Mouse (Mus musculus): Measurements from ENCODE around the gene Tecr. TPM values are rescaled to one million over a fixed set of nuclear protein-coding genes. Genes with fewer than 3 reads are reported as not detected.

Tecr gene
- polyA plus RNA-seq, 1 experiment = 913 TPM

GRCm38 (mm10) chr8:83593325-83594166 lies 14.2 kb downstream of the Tecr start:
- TF ChIP-seq CTCF (IDR thresholded peaks at IDR 0.05; ENCODE audit: borderline replicate concordance, extremely low read depth, insufficient read depth, insufficient read length) (no peak), POLR2A (IDR thresholded peaks at IDR 0.05; ENCODE audit: borderline replicate concordance, extremely low read depth, insufficient read depth, insufficient read length, poor library complexity, severe bottlenecking) (no peak)
- DNase-seq (ENCODE audit: low read depth) = peak; percentile 31

DNA sequence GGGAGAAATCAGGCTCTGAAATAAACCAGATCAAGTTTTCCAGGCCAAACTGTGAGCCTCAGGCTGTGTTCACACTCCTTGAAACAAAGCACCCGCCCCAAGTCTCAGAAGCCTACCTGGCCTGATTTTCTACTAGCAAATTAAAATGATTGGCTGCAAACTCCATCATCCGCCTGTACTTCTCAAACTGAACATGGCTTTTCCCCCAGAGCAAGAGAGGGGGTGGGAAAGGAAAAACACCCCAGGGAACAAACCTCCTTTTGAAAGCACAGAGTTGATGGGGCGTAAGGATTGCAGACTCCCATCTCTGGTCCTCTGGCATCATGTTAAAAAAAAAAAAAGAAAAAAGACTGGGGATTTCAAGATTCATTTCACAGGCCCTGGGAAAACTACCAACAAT lies 15.1 kb downstream of the Tecr start:
- TF ChIP-seq CTCF (IDR thresholded peaks at IDR 0.05; ENCODE audit: borderline replicate concordance, extremely low read depth, insufficient read depth, insufficient read length) (no peak), POLR2A (IDR thresholded peaks at IDR 0.05; ENCODE audit: borderline replicate concordance, extremely low read depth, insufficient read depth, insufficient read length, poor library complexity, severe bottlenecking) (no peak)

DNA sequence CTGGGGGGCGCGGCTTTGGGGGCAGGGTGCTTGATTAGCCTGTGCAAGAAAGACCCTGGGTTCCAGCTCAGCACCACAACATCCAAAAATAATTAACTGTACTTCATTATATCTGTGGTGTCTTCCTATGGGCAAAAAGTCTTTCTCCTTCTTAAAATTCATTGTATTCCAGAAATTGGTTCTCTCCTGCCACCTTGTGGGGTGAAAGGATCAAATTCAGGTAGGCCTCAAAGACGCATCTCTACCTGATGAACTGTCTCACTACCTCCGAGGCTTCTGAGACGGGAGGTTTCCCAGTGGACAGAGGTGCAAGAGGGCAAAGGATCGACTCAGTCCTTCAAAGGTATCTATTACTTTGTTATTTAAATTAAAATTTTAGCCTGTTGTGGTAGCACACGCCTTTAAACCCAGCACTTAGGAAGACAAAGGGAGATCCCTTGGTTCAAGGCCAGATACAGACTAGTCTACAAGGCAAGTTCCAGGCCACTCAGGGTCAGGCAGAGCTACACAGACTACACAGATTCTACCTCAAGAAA lies 17.2 kb downstream of the Tecr start:
- no peak for TF ChIP-seq POLR2A (IDR thresholded peaks at IDR 0.05; ENCODE audit: borderline replicate concordance, extremely low read depth, insufficient read depth, insufficient read length, poor library complexity, severe bottlenecking)
- TF ChIP-seq CTCF (IDR thresholded peaks at IDR 0.05; ENCODE audit: borderline replicate concordance, extremely low read depth, insufficient read depth, insufficient read length) = no peak
- no peak for DNase-seq (ENCODE audit: low read depth)

More for the DNA sequence above, 15.1 kb downstream of the Tecr start:
- DNase-seq (ENCODE audit: low read depth) = no peak

- TF ChIP-seq POLR2A (IDR thresholded peaks at IDR 0.05; ENCODE audit: borderline replicate concordance, extremely low read depth, insufficient read depth, insufficient read length, poor library complexity, severe bottlenecking) (no peak), CTCF (IDR thresholded peaks at IDR 0.05; ENCODE audit: borderline replicate concordance, extremely low read depth, insufficient read depth, insufficient read length) (no peak)
- no peak for DNase-seq (ENCODE audit: low read depth)
Measured at GRCm38 (mm10) chr8:83588886-83589285, 18.9 kb downstream of the Tecr start.

GRCm38 (mm10) chr8:83587644-83588043 lies 20.1 kb downstream of the Tecr start:
- no peak for DNase-seq (ENCODE audit: low read depth)
- TF ChIP-seq POLR2A (IDR thresholded peaks at IDR 0.05; ENCODE audit: borderline replicate concordance, extremely low read depth, insufficient read depth, insufficient read length, poor library complexity, severe bottlenecking) = no peak
- no peak for TF ChIP-seq CTCF (IDR thresholded peaks at IDR 0.05; ENCODE audit: borderline replicate concordance, extremely low read depth, insufficient read depth, insufficient read length)

DNA sequence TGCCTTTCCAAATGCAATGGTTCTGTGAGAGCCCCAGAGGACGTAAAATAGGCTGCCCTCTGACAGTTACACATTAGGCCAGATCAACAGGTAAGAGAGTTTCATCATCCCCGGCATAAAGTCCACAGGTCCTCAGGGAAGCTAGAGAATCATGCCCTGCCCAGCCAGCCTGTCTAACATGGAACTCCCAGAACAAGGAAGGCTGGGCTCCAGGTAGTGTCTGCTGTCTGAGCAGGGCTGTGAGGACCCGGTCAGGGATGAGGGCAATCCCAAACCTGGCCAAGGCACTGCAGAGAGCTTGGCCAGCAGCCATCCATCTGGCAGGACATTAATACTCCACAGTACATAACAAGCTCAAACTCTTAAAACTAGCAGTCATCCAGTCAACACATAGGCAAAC lies 22.4 kb downstream of the Tecr start:
- DNase-seq (ENCODE audit: low read depth) = no peak
- TF ChIP-seq CTCF (IDR thresholded peaks at IDR 0.05; ENCODE audit: borderline replicate concordance, extremely low read depth, insufficient read depth, insufficient read length) = no peak
- TF ChIP-seq POLR2A (IDR thresholded peaks at IDR 0.05; ENCODE audit: borderline replicate concordance, extremely low read depth, insufficient read depth, insufficient read length, poor library complexity, severe bottlenecking) = no peak

GRCm38 (mm10) chr8:83584771-83585170 lies 23.0 kb downstream of the Tecr start:
- no peak for TF ChIP-seq CTCF (IDR thresholded peaks at IDR 0.05; ENCODE audit: borderline replicate concordance, extremely low read depth, insufficient read depth, insufficient read length)
- no peak for TF ChIP-seq POLR2A (IDR thresholded peaks at IDR 0.05; ENCODE audit: borderline replicate concordance, extremely low read depth, insufficient read depth, insufficient read length, poor library complexity, severe bottlenecking)
- peak; percentile 31 for DNase-seq (ENCODE audit: low read depth)

- no peak for DNase-seq (ENCODE audit: low read depth)
- no peak for TF ChIP-seq CTCF (IDR thresholded peaks at IDR 0.05; ENCODE audit: borderline replicate concordance, extremely low read depth, insufficient read depth, insufficient read length)
- TF ChIP-seq POLR2A (IDR thresholded peaks at IDR 0.05; ENCODE audit: borderline replicate concordance, extremely low read depth, insufficient read depth, insufficient read length, poor library complexity, severe bottlenecking) = no peak
Measured at GRCm38 (mm10) chr8:83583236-83583635, 24.5 kb downstream of the Tecr start.

DNA sequence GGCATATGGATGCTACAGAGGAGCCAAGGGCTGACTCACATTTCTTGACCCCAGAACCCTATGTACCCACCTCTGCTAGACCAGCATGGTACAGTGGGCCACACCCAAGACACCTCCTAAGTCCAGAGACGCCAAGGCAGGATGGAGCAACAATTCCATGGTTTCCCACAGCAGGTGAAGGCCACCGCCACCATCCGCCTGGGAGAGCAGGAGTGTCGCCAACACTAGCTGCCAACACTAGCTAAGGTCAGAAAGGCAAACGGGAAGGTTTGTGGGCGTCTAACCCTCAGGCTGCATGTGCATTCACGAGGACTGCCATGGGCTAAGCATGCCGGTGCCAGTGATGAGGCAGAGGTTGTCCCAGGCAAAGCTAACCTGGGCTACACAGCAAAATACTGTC lies 25.5 kb downstream of the Tecr start:
- TF ChIP-seq POLR2A (IDR thresholded peaks at IDR 0.05; ENCODE audit: borderline replicate concordance, extremely low read depth, insufficient read depth, insufficient read length, poor library complexity, severe bottlenecking) = no peak
- DNase-seq (ENCODE audit: low read depth) = no peak

DNA sequence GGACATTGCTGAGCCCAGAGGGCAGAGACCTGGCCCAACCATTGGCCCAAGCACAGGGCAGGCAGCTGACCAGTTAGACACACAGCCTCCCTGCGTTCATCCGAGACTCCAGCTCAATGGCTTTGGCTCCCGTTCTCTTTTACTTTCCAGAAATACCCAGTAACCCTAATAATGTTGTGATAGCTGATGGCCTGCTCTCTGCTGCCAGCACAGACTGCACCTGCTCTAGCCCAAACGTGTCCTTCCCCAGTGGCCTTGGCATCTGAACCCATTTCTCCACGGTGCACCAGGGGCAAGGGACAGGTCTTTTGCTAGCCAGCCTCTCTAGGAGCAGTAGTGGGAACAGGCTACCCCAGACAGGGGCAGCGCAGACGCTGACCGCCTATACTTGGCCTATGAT lies 26.9 kb downstream of the Tecr start:
- no peak for TF ChIP-seq POLR2A (IDR thresholded peaks at IDR 0.05; ENCODE audit: borderline replicate concordance, extremely low read depth, insufficient read depth, insufficient read length, poor library complexity, severe bottlenecking)
- TF ChIP-seq CTCF (IDR thresholded peaks at IDR 0.05; ENCODE audit: borderline replicate concordance, extremely low read depth, insufficient read depth, insufficient read length) = no peak
- no peak for DNase-seq (ENCODE audit: low read depth)

DNA sequence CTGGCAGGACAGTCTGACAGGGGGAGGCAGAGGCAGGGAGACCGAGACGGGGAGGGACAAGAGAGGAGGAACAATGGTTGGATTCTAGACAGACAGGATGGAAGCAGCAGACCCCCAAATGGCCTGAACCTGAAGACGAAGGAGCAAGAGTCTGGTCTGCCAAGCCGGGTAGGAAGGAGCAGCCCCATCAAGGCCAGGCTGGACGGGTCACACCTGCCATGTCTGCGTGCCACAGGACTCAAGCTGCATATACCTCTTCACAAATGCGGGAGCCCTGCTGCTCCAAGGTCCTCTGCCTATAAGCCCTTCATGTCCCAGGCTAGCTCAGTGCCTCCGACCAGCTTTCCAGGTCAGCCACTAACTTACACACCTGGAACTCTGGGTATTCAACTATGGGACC lies 28.1 kb downstream of the Tecr start:
- TF ChIP-seq POLR2A (IDR thresholded peaks at IDR 0.05; ENCODE audit: borderline replicate concordance, extremely low read depth, insufficient read depth, insufficient read length, poor library complexity, severe bottlenecking) = no peak
- TF ChIP-seq CTCF (IDR thresholded peaks at IDR 0.05; ENCODE audit: borderline replicate concordance, extremely low read depth, insufficient read depth, insufficient read length) = no peak
- DNase-seq (ENCODE audit: low read depth) = no peak

Measured in brain, embryonic 14.5 days (tissue).